Mouse (Mus musculus) left cerebral cortex, postnatal 10 days (tissue): ENCODE measurements around the gene Acsbg2. TPM values are rescaled to one million over a fixed set of nuclear protein-coding genes. Genes with fewer than 3 reads are reported as not detected.

Experiments
- DNase-seq, 2 experiments: peaks; one replicate each; pipeline ENCODE4 v3.0.0; 2021 to 2022; ENCODE audit warnings: low spot score in 2 of 2, mixed read lengths in 1 of 2; ENCODE audit errors: extremely low spot score in 1 of 2
- intact Hi-C: fragments of 180-260 bp; cut with DNase I; formaldehyde crosslinking; loops from one replicate; pipeline ENCODE4 v1.15.1; 2025
- total RNA-seq, 2 experiments: library from RNA; stranded (reverse); gene quantifications; 2 replicates each; pipeline ENCODE4 v1.2.3; 2021

Gene Acsbg2
- total RNA-seq, 2 experiments from 2014 or later, result not detected

- intact Hi-C loops, result no loop called here
- DNase-seq, result no peak
Observed at GRCm38 (mm10) chr17:56876465-56876864, 2.2 kb upstream of the Acsbg2 start.

- intact Hi-C loops, result no loop called here
Observed at GRCm38 (mm10) chr17:56874936-56875651, 847 bp upstream of the Acsbg2 start, which contains the start of gene 1700061G19Rik. TSS of gene 1700061G19Rik (plus strand) at chr17:56875477.

GRCm38 (mm10) chr17:56872512-56872911, 1.7 kb downstream of the Acsbg2 start:
- DNase-seq, result no peak
- intact Hi-C loops, result no loop called here

More at GRCm38 (mm10) chr17:56874936-56875651, 847 bp upstream of the Acsbg2 start, which contains the start of gene 1700061G19Rik:
- no peak for DNase-seq

- intact Hi-C loops, result no loop called here
- no peak for DNase-seq
Observed at GRCm38 (mm10) chr17:56871767-56872166, 2.5 kb downstream of the Acsbg2 start.

GRCm38 (mm10) chr17:56870287-56870953, 3.8 kb downstream of the Acsbg2 start:
- intact Hi-C loops, result no loop called here
- DNase-seq, result no peak

GRCm38 (mm10) chr17:56869481-56869977, 4.7 kb downstream of the Acsbg2 start:
- intact Hi-C loops, result no loop called here
- no peak for DNase-seq

GRCm38 (mm10) chr17:56866071-56866470, 8.2 kb downstream of the Acsbg2 start:
- intact Hi-C loops, result no loop called here
- DNase-seq, result no peak

- DNase-seq, result no peak
- intact Hi-C loops, result no loop called here
Observed at GRCm38 (mm10) chr17:56861197-56861596, 13.1 kb downstream of the Acsbg2 start.

- intact Hi-C loops, result no loop called here
- no peak for DNase-seq
Observed at GRCm38 (mm10) chr17:56858922-56859321, 15.3 kb downstream of the Acsbg2 start.

GRCm38 (mm10) chr17:56858216-56858615, 16.0 kb downstream of the Acsbg2 start:
- intact Hi-C loops, result no loop called here
- DNase-seq, result peak; percentile 8 to 61

- intact Hi-C loops, result no loop called here
- no peak for DNase-seq
Observed at GRCm38 (mm10) chr17:56855421-56855820, 18.8 kb downstream of the Acsbg2 start.

- intact Hi-C loops, result no loop called here
- no peak for DNase-seq
Observed at GRCm38 (mm10) chr17:56851167-56851566, 23.1 kb downstream of the Acsbg2 start.

GRCm38 (mm10) chr17:56849710-56850109, 24.5 kb downstream of the Acsbg2 start:
- intact Hi-C loops, result no loop called here
- no peak for DNase-seq

- intact Hi-C loops, result no loop called here
- no peak for DNase-seq
Observed at GRCm38 (mm10) chr17:56848785-56849184, 25.5 kb downstream of the Acsbg2 start.

GRCm38 (mm10) chr17:56843678-56844077, 30.6 kb downstream of the Acsbg2 start:
- intact Hi-C loops, result no loop called here
- no peak for DNase-seq

GRCm38 (mm10) chr17:56842173-56842572, 32.1 kb downstream of the Acsbg2 start:
- DNase-seq, result no peak
- intact Hi-C loops, result no loop called here

GRCm38 (mm10) chr17:56840524-56840923, 33.7 kb downstream of the Acsbg2 start:
- intact Hi-C loops, result no loop called here
- DNase-seq, result no peak

- no peak for DNase-seq
- intact Hi-C loops, result no loop called here
Observed at GRCm38 (mm10) chr17:56836336-56836735, 37.9 kb downstream of the Acsbg2 start.

- no peak for DNase-seq
- intact Hi-C loops, result no loop called here
Observed at GRCm38 (mm10) chr17:56833381-56833780, 40.9 kb downstream of the Acsbg2 start.

GRCm38 (mm10) chr17:56832918-56833317, 41.3 kb downstream of the Acsbg2 start:
- no peak for DNase-seq
- intact Hi-C loops, result no loop called here
